Mouse (Mus musculus) olfactory bulb, adult 2 months (tissue): ENCODE results near the gene Slc22a5.

Experiments
- CTCF ChIP-seq: fragments of 200-500 bp; IDR thresholded peaks from 2 replicates; pipeline ENCODE4 v1.5.1; 2012; ENCODE audit warnings: low read depth, mild to moderate bottlenecking, low read length, moderate library complexity; ENCODE audit not compliant: insufficient read depth
- POLR2A ChIP-seq: fragments of 200-500 bp; IDR thresholded peaks from 2 replicates; pipeline ENCODE4 v1.6.1; 2012; ENCODE audit warnings: mild to moderate bottlenecking, low read depth, low read length, moderate library complexity; ENCODE audit not compliant: insufficient read depth

- no peak for TF ChIP-seq CTCF
- no peak for TF ChIP-seq POLR2A
These were observed 11.3 kb upstream of the Slc22a5 start for GRCm38 (mm10) chr11:53902741-53903140.
